Mouse (Mus musculus) thymus, adult 2 months (tissue): ENCODE data around the gene Glis2.

Experiments used
- CTCF ChIP-seq: fragments of 200-500 bp; IDR thresholded peaks from 2 replicates; pipeline ENCODE4 v1.5.1; 2012; ENCODE audit warnings: mild to moderate bottlenecking, control low read depth, low read length, moderate library complexity, borderline replicate concordance; ENCODE audit not compliant: control insufficient read depth, poor library complexity, insufficient read depth; ENCODE audit errors: extremely low read depth
- POLR2A ChIP-seq: fragments of 200-500 bp; IDR thresholded peaks from 2 replicates; pipeline ENCODE4 v1.6.1; 2012; ENCODE audit warnings: mild to moderate bottlenecking, low read length, control low read depth, moderate library complexity; ENCODE audit not compliant: control insufficient read depth, poor library complexity, insufficient read depth; ENCODE audit errors: extremely low read depth

DNA sequence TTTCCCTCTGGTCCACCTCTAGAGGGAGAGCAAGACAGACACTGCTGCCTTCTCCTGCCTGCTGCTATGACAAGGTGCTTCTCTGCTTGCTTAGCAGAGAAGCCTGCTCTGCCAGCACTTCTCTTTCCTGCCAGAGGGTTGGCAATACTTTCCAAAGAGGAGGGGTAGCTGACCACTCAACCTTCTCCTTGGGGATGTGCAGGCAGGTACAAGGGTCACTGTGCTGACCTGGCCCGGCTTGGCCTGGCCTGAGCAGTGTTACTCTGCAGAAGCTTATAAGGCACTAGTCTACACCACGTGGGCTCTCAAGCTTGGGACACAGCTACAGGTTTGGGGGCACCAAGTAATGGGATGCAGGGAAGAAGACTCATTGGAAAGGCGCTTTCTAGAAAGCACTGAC, 20.1 kb downstream of the Glis2 start:
- TF ChIP-seq CTCF: no peak
- no peak for TF ChIP-seq POLR2A
